ENCODE assay signal across 21 mouse cellular contexts in the genomic region with DNA sequence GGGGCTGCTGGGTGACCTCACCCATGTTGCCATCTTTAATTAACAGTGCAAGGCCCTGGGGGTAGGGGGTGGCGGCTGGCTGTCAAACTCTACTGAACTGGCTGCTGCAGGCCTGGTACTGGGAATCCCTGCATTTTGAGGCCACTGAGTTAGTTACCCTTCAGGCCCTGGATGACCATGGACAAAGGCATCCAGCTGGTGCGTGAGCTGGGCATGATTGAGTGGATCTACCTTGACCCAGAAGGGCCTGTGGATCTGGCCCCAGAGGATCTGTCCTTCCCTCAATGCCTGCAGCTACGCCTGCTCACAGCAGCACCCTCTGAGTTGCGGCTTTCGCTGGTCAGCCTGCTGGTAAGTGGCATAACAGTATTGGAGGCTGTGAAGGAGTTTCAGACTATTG.
"Had no signal": no experiment of that assay in that cellular context is flagged by ENCODE, and none has a peak within 500 bp of the region (broad histone marks: within the 10 kb centered on the region; RNA-seq: fewer than 3 reads in every experiment).

No protein-coding gene starts in this region.

- H3K36me3 ChIP-seq: lung, embryonic 15.5 days; midbrain, embryonic 13.5 days; midbrain, embryonic 15.5 days; neural tube, embryonic 13.5 days; neural tube, embryonic 15.5 days had no signal

- H3K27ac ChIP-seq: lung, embryonic 15.5 days; macrophage; midbrain, embryonic 13.5 days; midbrain, embryonic 15.5 days; neural tube, embryonic 13.5 days; neural tube, embryonic 15.5 days had no signal

- H3K4me2 ChIP-seq: lung, embryonic 15.5 days; midbrain, embryonic 11.5 days; midbrain, embryonic 13.5 days; midbrain, embryonic 15.5 days; neural tube, embryonic 13.5 days; neural tube, embryonic 15.5 days had no signal

- DNase-seq: lung, adult 2 months; lung, postnatal 14 days; lung, postnatal 36 days; retina, postnatal 1 day; right cerebral cortex, adult 18-20 months; right cerebral cortex, postnatal 25 days; right cerebral cortex, postnatal 4 days; spleen, adult 18-20 months; thymus, adult 18-20 months; thymus, postnatal 14 days; thymus, postnatal 36 days had no signal

- H3K27me3 ChIP-seq: lung, embryonic 15.5 days; megakaryocyte, embryonic 14.5 days; midbrain, embryonic 13.5 days; midbrain, embryonic 15.5 days; neural tube, embryonic 13.5 days; neural tube, embryonic 15.5 days had no signal

- H3K9me3 ChIP-seq: lung, embryonic 15.5 days; midbrain, embryonic 13.5 days; midbrain, embryonic 15.5 days; neural tube, embryonic 13.5 days; neural tube, embryonic 15.5 days had no signal

- ATAC-seq: lung, postnatal 0 days; midbrain, embryonic 13.5 days; midbrain, embryonic 15.5 days had no signal

- H3K4me3 ChIP-seq: lung, embryonic 15.5 days; megakaryocyte, embryonic 14.5 days; midbrain, embryonic 13.5 days; midbrain, embryonic 15.5 days; myocyte; neural tube, embryonic 13.5 days; neural tube, embryonic 15.5 days had no signal

- H3K9ac ChIP-seq: lung, embryonic 15.5 days; midbrain, embryonic 13.5 days; midbrain, embryonic 15.5 days; neural tube, embryonic 13.5 days; neural tube, embryonic 15.5 days had no signal

- H3K4me1 ChIP-seq: lung, embryonic 15.5 days; megakaryocyte, embryonic 14.5 days; midbrain, embryonic 13.5 days; midbrain, embryonic 15.5 days; neural tube, embryonic 13.5 days; neural tube, embryonic 15.5 days had no signal
